Mouse (Mus musculus) kidney, adult 2 months (tissue): Measurements from ENCODE around the gene Llgl2.

Experiments used
- CTCF ChIP-seq: fragments of 200-500 bp; conservative IDR thresholded peaks from 2 replicates; pipeline ENCODE4 v1.5.1; 2011; ENCODE audit warnings: low read depth, mild to moderate bottlenecking, control low read depth, low read length, moderate library complexity, mixed read lengths; ENCODE audit not compliant: insufficient read depth, insufficient read length
- POLR2A ChIP-seq: fragments of 200-500 bp; IDR thresholded peaks from one replicate; pipeline ENCODE4 v1.6.1; 2011; ENCODE audit warnings: low read depth, low read length, control low read depth

GRCm38 (mm10) chr11:115883251-115883650, 59.4 kb downstream of the Llgl2 start:
- no peak for TF ChIP-seq CTCF
- TF ChIP-seq POLR2A: no peak
